Mouse (Mus musculus) intestine, embryonic 15.5 days (tissue): ENCODE data around the gene Naxe. TPM values are rescaled to one million over a fixed set of nuclear protein-coding genes. Genes with fewer than 3 reads are reported as not detected.

ENCODE experiments used
- polyA plus RNA-seq: library from polyadenylated mRNA; unstranded; fragments of >200 nt; fragmentation: Nextera tagmentation; extraction: Ambion mirVana; gene quantifications from 2 replicates; pipeline ENCODE4 v1.2.1, GENCODE M21; 2015

The Naxe gene
- polyA plus RNA-seq, 1 experiment from 2014 or later, result 152 TPM

Other genes with a start within 250 kb of the Naxe start
- gene Pear1, start 234.2 kb downstream of the Naxe start, polyA plus RNA-seq, result 22.6 and 29.5 TPM in 2 replicates
- gene Sh2d2a, start 211.7 kb downstream of the Naxe start, polyA plus RNA-seq, result 0.24 and 0.43 TPM in 2 replicates
- gene Prcc, start 172.9 kb downstream of the Naxe start, polyA plus RNA-seq, result 13.1 TPM in 2 replicates
- 227 and 229 TPM in 2 replicates for gene Hdgf, start 152.2 kb downstream of the Naxe start, polyA plus RNA-seq
- gene Mrpl24, start 139.0 kb downstream of the Naxe start, polyA plus RNA-seq, result 74.2 and 79.2 TPM in 2 replicates
- gene Isg20l2, start 128.2 kb downstream of the Naxe start, polyA plus RNA-seq, result 46.7 and 49.9 TPM in 2 replicates
- 15.8 and 16.3 TPM in 2 replicates for gene Rrnad1, start 127.8 kb downstream of the Naxe start, polyA plus RNA-seq
- gene Crabp2, start 109.8 kb downstream of the Naxe start, polyA plus RNA-seq, result 7.0 and 8.2 TPM in 2 replicates
- gene Nes, start 87.4 kb downstream of the Naxe start, polyA plus RNA-seq, result 17.0 and 20.0 TPM in 2 replicates
- 0.15 and 0.54 TPM in 2 replicates for gene Bcan, start 58.3 kb downstream of the Naxe start, polyA plus RNA-seq
- not detected in 2 replicates for gene Hapln2, start 30.9 kb downstream of the Naxe start, polyA plus RNA-seq
- 36.7 and 40.3 TPM in 2 replicates for gene Gpatch4, start 15.4 kb downstream of the Naxe start, polyA plus RNA-seq
- not detected in 2 replicates for gene Ttc24, start 19.8 kb upstream of the Naxe start, polyA plus RNA-seq
- gene Iqgap3, start 23.5 kb upstream of the Naxe start, polyA plus RNA-seq, result 16.7 and 17.0 TPM in 2 replicates
- 19.7 and 20.8 TPM in 2 replicates for gene Mef2d, start 83.9 kb upstream of the Naxe start, polyA plus RNA-seq
- gene Rhbg, start 196.2 kb upstream of the Naxe start, polyA plus RNA-seq, result 0.59 and 0.69 TPM in 2 replicates
- 0.15 and 0.42 TPM in 2 replicates for gene Gm38392, start 228.7 kb upstream of the Naxe start, polyA plus RNA-seq
- gene Tsacc, start 238.5 kb upstream of the Naxe start, polyA plus RNA-seq, result 10.2 and 12.2 TPM in 2 replicates
- gene Cct3, start 238.6 kb upstream of the Naxe start, polyA plus RNA-seq, result 520 and 528 TPM in 2 replicates